Mouse (Mus musculus) gastrocnemius, adult 18-20 months (tissue): Measurements from ENCODE around the gene 4632433K11Rik. TPM values are rescaled to one million over a fixed set of nuclear protein-coding genes. Genes with fewer than 3 reads are reported as not detected.
"Not testable (repeated sequence)": the region's sequence is repeated elsewhere in the genome, so short reads cannot be mapped to it uniquely, and the experiment has no call there.

Experiments used
- DNase-seq: peaks from one replicate; pipeline ENCODE4 v3.0.0; 2021; ENCODE audit warnings: low spot score
- long read RNA-seq, 2 experiments: library from polyadenylated mRNA; stranded (forward); transcript quantifications; one replicate each; pipeline ENCODE4 v2.0.0; 2021
- total RNA-seq, 2 experiments: library from RNA; stranded (reverse); gene quantifications; 2 replicates each; pipeline ENCODE4 v1.2.3; 2021

4632433K11Rik gene
- not detected for total RNA-seq
- long read RNA-seq, experiment 1, result 0 reads
- long read RNA-seq, experiment 2, result 0 reads

DNA sequence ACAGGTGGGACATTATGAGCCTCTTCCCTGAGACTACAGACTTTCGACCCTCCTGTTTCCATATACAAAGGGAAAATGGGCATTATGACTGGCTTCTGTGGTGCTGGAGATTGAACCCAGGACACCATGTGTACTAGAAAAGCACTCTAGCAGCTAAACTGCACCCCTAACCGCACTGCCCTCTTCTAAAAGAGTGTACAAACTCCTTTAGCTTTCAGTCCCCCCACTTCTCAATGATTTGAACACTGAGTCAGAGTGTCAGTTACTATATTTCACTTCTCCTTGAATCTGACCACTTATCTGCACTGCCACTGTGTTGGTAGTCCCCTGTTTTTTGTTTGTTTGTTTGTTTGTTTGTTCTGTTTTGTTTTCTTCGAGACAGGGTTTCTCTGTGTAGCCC is at the start of gene 4632433K11Rik:
4632433K11Rik (plus strand) TSS at position 301 of the 400 bp plus-strand sequence.
- DNase-seq, result no peak

- DNase-seq, result no peak
Measured at GRCm38 (mm10) chr7:4988250-4988649, 45.7 kb upstream of the 4632433K11Rik start.

DNA sequence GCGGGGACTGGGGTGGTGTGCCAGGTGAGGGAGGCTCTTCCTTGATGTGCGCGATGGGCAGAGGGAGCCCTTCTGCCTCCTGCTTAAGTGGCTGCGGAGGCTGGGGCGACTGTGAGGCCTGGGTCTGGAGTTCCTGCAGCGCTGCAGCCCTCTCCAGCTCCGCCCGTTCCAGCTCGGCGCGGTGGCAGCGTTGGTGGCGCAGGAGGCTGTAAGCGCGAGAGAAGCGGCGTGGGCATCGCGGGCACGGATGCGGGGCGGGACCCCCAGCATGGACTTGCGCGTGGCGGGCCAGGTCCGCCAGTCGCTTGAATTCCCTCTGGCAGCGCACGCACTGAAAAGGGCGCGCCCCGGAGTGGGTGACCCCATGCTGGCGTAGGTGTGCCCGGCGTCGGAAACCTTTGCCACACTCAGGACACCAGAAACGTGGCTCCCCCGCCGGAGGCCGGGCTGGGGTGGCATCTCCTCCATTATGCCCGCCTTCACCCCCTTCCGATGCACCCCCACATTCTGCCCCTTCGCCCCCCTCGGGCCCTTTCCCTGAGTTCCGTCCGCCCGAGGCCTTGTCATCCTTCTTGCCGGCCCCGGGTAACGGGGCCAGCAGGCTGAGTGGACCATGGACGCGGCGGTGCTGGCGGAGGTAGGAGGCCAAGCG is 40.4 kb upstream of the 4632433K11Rik start:
- no peak for DNase-seq

GRCm38 (mm10) chr7:4993999-4994788 is 39.7 kb upstream of the 4632433K11Rik start:
- DNase-seq, result no peak

- DNase-seq, result no peak
Measured at GRCm38 (mm10) chr7:4995268-4996002, 38.5 kb upstream of the 4632433K11Rik start.

DNA sequence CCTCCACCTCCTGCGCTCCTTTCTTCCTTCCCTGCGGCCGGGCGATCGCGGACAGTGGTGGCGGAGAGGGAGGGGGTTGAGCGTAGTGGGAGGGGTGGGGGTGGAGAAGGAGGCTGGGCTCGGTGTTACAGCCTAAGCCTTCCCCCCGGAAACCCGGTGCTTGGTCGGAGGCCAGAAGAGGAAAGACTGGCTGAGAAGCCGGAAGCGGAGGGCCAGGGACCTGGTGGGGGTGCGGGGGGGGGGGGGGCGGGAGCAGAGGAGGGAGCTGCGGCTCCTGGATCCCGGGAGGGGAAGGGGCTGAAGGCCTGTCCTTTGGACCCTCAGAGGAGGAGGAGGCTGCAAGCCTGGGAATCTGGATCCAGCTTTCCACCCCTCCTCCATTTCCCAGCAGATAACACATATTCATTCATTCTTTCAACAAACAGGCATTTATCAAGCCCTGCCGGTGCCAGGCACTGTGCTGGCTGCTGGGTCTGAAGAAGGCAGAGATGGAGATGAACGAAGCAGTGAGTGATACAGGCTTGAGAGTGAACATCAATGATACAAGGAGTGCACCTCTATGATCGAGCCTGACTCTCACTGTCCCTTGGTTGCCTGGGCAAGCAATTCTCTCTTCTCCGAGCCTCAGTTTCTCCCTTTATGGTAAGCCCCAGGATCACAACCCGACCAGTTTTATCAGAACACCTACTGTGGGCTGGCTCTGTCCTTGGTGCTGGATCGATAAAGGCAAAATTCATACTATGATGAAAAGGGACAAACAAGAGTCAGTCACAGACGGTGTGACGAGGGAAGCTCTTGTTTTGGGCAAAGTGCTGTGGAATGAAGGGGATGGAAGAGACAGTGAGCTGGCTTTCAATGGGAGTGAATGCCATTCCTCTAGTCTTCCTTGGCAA is 37.7 kb upstream of the 4632433K11Rik start, which contains the start of gene Zfp579:
Zfp579 (minus strand) TSS at position 156 of the 893 bp plus-strand sequence.
- peak; percentile 94 for DNase-seq

DNA sequence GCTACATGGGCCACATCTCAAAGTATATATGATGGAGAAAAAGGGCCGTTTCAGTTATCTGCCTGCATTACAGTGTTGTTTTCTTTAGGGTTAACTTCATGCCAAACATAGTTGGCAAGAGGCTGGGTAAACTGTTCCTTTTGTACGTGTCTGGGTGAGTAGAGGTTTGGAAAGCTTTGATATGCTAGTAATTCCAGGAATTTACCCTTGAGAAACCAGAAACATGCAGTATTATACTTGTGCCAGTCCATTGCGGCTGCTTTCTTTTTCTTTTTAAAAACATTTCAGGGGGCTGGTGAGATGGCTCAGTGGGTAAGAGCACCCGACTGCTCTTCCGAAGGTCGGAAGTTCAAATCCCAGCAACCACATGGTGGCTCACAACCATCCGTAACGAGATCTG is 37.0 kb upstream of the 4632433K11Rik start:
- no peak for DNase-seq

- no peak for DNase-seq
Measured at GRCm38 (mm10) chr7:4999876-5000275, 34.0 kb upstream of the 4632433K11Rik start.

GRCm38 (mm10) chr7:5002876-5003275 is 31.0 kb upstream of the 4632433K11Rik start:
- not testable (repeated sequence) for DNase-seq

DNA sequence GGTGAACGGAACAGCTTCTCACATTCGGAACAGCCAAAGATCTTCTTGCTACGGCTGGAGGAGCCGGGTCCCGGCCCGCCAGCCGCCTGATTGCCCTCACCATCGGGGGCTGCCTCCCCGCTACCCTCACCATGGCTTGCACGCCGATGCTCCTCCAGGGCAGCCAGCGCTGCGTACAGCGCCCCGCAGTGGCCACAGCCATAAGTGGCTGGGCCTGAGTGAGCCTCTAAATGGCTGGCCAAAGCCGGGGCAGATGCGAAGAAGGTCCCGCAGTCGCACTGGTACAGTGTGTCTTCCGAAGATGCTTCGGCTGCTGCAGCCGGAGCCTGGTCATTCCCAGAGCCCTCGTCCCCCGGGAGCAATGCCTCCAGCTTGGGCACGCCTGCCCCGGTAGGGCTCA is 25.7 kb upstream of the 4632433K11Rik start:
- no peak for DNase-seq

DNA sequence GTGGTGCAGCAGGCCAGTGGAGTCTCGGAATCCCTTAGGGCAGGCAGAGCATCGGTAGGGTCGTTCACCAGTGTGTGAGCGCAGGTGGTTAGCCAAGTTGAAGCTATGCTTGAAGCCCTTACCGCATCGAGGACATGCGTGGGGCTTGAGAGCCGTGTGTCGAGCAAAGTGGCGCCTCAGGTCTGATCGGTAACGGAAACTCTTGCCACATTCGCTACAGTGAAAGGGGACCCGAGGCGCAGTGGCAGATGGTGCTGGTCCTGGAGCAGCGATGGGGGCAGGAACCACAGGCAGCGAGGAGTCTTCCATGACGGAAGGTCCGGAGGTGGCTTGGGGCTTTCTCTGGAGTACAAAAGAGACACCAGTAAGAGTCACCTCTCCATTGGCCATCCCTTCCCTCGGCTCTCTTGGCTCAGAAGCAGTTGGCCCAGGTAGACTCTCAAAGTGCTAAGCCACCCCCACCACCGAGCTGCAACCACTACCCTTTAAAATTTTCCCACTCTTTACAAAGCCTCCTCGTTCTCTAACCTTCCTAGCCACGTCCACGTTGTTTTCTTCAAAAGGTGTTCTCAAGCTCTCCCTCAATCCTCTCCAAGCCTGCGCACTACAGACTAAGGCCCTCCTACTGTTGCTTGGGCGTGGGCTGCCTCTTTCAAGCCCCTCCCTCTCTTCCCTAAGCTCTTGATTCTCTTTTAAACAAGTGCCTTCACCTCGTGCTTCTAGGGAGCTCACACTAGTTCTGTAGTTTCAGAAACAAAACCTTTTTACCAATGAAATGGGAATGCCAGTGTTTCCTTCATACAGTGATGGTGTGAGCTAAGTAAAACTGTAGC is 21.0 kb upstream of the 4632433K11Rik start:
- DNase-seq, result no peak

GRCm38 (mm10) chr7:5014251-5015117 is 19.4 kb upstream of the 4632433K11Rik start, which contains the start of the genes Zfp524 and Fiz1:
TSS of gene Zfp524 (plus strand) at chr7:5014415.
TSS of gene Fiz1 (minus strand) at chr7:5014697.
- peak; percentile 97 for DNase-seq

- DNase-seq, result peak; percentile 89
Measured at GRCm38 (mm10) chr7:5015118-5016001, 18.6 kb upstream of the 4632433K11Rik start, which contains the start of gene Gm44973. TSS of gene Gm44973 (plus strand) at chr7:5015496.

- no peak for DNase-seq
Measured at GRCm38 (mm10) chr7:5016057-5016456, 17.9 kb upstream of the 4632433K11Rik start.

DNA sequence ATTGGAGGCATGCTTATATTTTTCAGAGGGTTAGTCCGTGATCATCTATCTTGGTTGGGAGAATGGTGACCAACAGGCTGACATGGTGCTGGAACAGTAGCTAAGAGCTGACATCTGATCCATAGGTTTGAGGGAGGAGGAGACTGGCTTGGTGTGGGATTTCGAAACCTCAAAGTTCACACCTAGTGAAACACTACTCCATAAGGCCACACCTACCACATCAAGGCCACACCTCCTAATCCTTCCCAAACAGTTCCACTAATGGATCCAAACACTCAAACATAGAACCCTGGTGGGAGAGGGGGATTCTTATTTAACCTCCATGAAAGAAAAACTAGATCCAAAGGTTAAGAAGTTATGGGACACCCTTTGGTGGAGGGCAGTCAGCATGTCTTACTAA is 17.0 kb upstream of the 4632433K11Rik start:
- DNase-seq, result no peak

DNA sequence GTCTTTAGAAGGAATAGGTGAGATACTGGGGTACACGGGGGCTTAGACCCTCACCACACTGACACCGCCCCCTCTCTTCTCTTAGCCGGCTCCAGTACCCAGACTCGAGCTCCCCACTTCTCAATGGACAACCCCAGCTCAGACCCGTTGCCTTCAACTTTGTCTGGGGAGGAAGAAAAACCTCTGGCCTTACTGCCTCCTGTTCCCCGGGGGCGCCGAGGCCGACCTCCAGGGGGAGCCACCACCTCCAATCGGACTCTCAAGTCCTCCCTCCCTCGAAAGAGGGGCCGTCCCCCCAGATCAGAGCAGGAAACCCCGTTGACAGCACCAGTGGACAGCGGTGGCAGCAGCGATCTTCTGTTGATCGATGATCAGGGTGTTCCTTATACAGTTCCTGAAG is 16.6 kb upstream of the 4632433K11Rik start:
- no peak for DNase-seq

DNA sequence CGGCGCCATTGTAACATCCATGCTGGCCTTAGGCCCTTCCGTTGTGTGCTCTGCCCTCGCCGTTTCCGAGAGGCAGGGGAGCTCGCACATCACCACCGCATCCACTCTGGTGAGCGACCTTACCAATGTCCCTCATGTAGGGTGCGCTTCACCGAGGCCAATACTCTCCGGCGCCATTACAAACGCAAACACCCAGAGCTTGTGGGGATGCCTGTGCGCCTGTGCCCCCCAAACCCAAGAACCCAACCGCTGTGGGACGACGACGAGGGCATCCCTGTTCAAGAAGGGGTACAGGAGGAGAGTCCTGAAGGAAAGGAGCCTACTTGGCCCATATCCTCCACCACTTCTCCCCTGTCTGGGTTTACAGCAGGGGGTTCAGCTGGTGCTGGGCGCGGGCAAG is 16.0 kb upstream of the 4632433K11Rik start:
- DNase-seq, result no peak

DNA sequence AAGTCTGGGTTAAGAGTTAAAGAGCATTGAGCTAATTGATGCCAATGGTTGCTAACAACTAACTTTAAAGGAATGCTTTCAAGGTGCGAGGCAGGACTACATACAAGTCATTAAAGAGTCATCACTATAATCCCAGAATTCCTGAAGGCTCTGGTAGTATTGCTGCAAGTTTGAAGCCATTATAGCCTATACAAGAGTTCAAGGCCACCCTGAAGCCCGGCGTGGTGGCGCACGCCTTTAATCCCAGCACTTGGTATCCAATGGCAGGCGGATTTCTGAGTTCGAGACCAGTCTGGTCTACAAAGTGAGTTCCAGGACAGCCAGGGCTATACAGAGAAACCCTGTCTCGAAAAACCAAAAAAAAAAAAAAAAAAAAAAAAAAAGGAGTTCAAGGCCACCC is 14.3 kb upstream of the 4632433K11Rik start:
- not testable (repeated sequence) for DNase-seq
